Mouse (Mus musculus): ENCODE results near the gene Siglece. TPM values are rescaled to one million over a fixed set of nuclear protein-coding genes. Genes with fewer than 3 reads are reported as not detected.

Gene Siglece
- polyA plus RNA-seq, 1 experiment, result 47.6 TPM

- Histone ChIP-seq H3K27ac (ENCODE audit: insufficient read depth, low read depth, low read length) (peak overlapping the region; percentile 23; the same call in 1 of the 2 replicates), H3K4me3 (ENCODE audit: insufficient read depth, low read length) (no peak overlapping the region), H3K4me1 (ENCODE audit: control insufficient read depth, insufficient read depth, low read length) (peaks cover 31% of the 10 kb centered on the region)
- TF ChIP-seq CTCF (IDR thresholded peaks at IDR 0.05; ENCODE audit: low read depth, low read length) (no peak), POLR2A (IDR thresholded peaks at IDR 0.05; ENCODE audit: borderline replicate concordance, low read depth, low read length) (no peak)
Measured at GRCm38 (mm10) chr7:43636194-43636593, 23.8 kb downstream of the Siglece start.

GRCm38 (mm10) chr7:43634500-43634899, 25.5 kb downstream of the Siglece start, which contains the start of gene Ceacam18:
TSS of gene Ceacam18 (plus strand) at chr7:43634707.
- Histone ChIP-seq H3K4me3 (ENCODE audit: insufficient read depth, low read length) (no peak within 1 kb of the TSS), H3K27ac (ENCODE audit: insufficient read depth, low read depth, low read length) (no peak within 1 kb of the TSS), H3K4me1 (ENCODE audit: control insufficient read depth, insufficient read depth, low read length) (peaks cover 24% of the 10 kb centered on the region)
- TF ChIP-seq CTCF (IDR thresholded peaks at IDR 0.05; ENCODE audit: low read depth, low read length) (no peak), POLR2A (IDR thresholded peaks at IDR 0.05; ENCODE audit: borderline replicate concordance, low read depth, low read length) (no peak)

- no peak overlapping the region for H3K27ac ChIP-seq (ENCODE audit: insufficient read depth, low read depth, low read length)
- no peak overlapping the region for H3K4me3 ChIP-seq (ENCODE audit: insufficient read depth, low read length)
- H3K4me1 ChIP-seq (ENCODE audit: control insufficient read depth, insufficient read depth, low read length), result peaks cover 24% of the 10 kb centered on the region
- TF ChIP-seq CTCF (IDR thresholded peaks at IDR 0.05; ENCODE audit: low read depth, low read length), result no peak
- TF ChIP-seq POLR2A (IDR thresholded peaks at IDR 0.05; ENCODE audit: borderline replicate concordance, low read depth, low read length), result no peak
Measured at GRCm38 (mm10) chr7:43633940-43634339, 26.0 kb downstream of the Siglece start.

GRCm38 (mm10) chr7:43625794-43626422, 34.1 kb downstream of the Siglece start:
- H3K27ac ChIP-seq (ENCODE audit: insufficient read depth, low read depth, low read length), result no peak overlapping the region
- no peak for TF ChIP-seq POLR2A (IDR thresholded peaks at IDR 0.05; ENCODE audit: borderline replicate concordance, low read depth, low read length)
- TF ChIP-seq CTCF (IDR thresholded peaks at IDR 0.05; ENCODE audit: low read depth, low read length), result no peak
- H3K4me1 ChIP-seq (ENCODE audit: control insufficient read depth, insufficient read depth, low read length), result no peaks in the 10 kb centered on the region
- H3K4me3 ChIP-seq (ENCODE audit: insufficient read depth, low read length), result no peak overlapping the region

GRCm38 (mm10) chr7:43625065-43625464, 34.9 kb downstream of the Siglece start:
- TF ChIP-seq CTCF (IDR thresholded peaks at IDR 0.05; ENCODE audit: low read depth, low read length), result no peak
- no peak for TF ChIP-seq POLR2A (IDR thresholded peaks at IDR 0.05; ENCODE audit: borderline replicate concordance, low read depth, low read length)
- no peak overlapping the region for H3K27ac ChIP-seq (ENCODE audit: insufficient read depth, low read depth, low read length)
- H3K4me1 ChIP-seq (ENCODE audit: control insufficient read depth, insufficient read depth, low read length), result no peaks in the 10 kb centered on the region
- no peak overlapping the region for H3K4me3 ChIP-seq (ENCODE audit: insufficient read depth, low read length)

- Histone ChIP-seq H3K4me3 (ENCODE audit: insufficient read depth, low read length) (no peak overlapping the region), H3K27ac (ENCODE audit: insufficient read depth, low read depth, low read length) (no peak overlapping the region), H3K4me1 (ENCODE audit: control insufficient read depth, insufficient read depth, low read length) (no peaks in the 10 kb centered on the region)
- no peak for TF ChIP-seq POLR2A (IDR thresholded peaks at IDR 0.05; ENCODE audit: borderline replicate concordance, low read depth, low read length)
- TF ChIP-seq CTCF (IDR thresholded peaks at IDR 0.05; ENCODE audit: low read depth, low read length), result no peak
Measured at GRCm38 (mm10) chr7:43623819-43624218, 36.1 kb downstream of the Siglece start.

GRCm38 (mm10) chr7:43622927-43623326, 37.0 kb downstream of the Siglece start:
- H3K27ac ChIP-seq (ENCODE audit: insufficient read depth, low read depth, low read length), result no peak overlapping the region
- no peaks in the 10 kb centered on the region for H3K4me1 ChIP-seq (ENCODE audit: control insufficient read depth, insufficient read depth, low read length)
- H3K4me3 ChIP-seq (ENCODE audit: insufficient read depth, low read length), result no peak overlapping the region
- no peak for TF ChIP-seq CTCF (IDR thresholded peaks at IDR 0.05; ENCODE audit: low read depth, low read length)
- TF ChIP-seq POLR2A (IDR thresholded peaks at IDR 0.05; ENCODE audit: borderline replicate concordance, low read depth, low read length), result no peak

- Histone ChIP-seq H3K4me3 (ENCODE audit: insufficient read depth, low read length) (no peak overlapping the region), H3K27ac (ENCODE audit: insufficient read depth, low read depth, low read length) (no peak overlapping the region)
Measured at GRCm38 (mm10) chr7:43613816-43614551, 46.0 kb downstream of the Siglece start.

GRCm38 (mm10) chr7:43608316-43608824, 51.6 kb downstream of the Siglece start:
- H3K4me3 ChIP-seq (ENCODE audit: insufficient read depth, low read length), result no peak overlapping the region
- no peak for TF ChIP-seq POLR2A (IDR thresholded peaks at IDR 0.05; ENCODE audit: borderline replicate concordance, low read depth, low read length)
- TF ChIP-seq CTCF (IDR thresholded peaks at IDR 0.05; ENCODE audit: low read depth, low read length), result no peak
- H3K27ac ChIP-seq (ENCODE audit: insufficient read depth, low read depth, low read length), result no peak overlapping the region
- H3K4me1 ChIP-seq (ENCODE audit: control insufficient read depth, insufficient read depth, low read length), result peaks cover 28% of the 10 kb centered on the region

More at GRCm38 (mm10) chr7:43613816-43614551, 46.0 kb downstream of the Siglece start:
- TF ChIP-seq POLR2A (IDR thresholded peaks at IDR 0.05; ENCODE audit: borderline replicate concordance, low read depth, low read length) (no peak), CTCF (IDR thresholded peaks at IDR 0.05; ENCODE audit: low read depth, low read length) (no peak)
- peaks cover 12% of the 10 kb centered on the region for H3K4me1 ChIP-seq (ENCODE audit: control insufficient read depth, insufficient read depth, low read length)
